Mouse (Mus musculus): ENCODE data around the gene Lpp.
A peak's percentile ranks its signal among the peaks of the same experiment; 100 is the strongest.

The Lpp gene

GRCm38 (mm10) chr16:24506237-24506636, 112.9 kb downstream of the Lpp start:
- no peak for DNase-seq

GRCm38 (mm10) chr16:24506740-24507139, 113.4 kb downstream of the Lpp start:
- no peak for DNase-seq

- DNase-seq = no peak
Observed at GRCm38 (mm10) chr16:24507927-24508540, 114.7 kb downstream of the Lpp start.

GRCm38 (mm10) chr16:24509100-24509812, 115.9 kb downstream of the Lpp start:
- no peak for DNase-seq

GRCm38 (mm10) chr16:24509813-24510166, 116.5 kb downstream of the Lpp start:
- DNase-seq = no peak

- DNase-seq = no peak
Observed at GRCm38 (mm10) chr16:24513228-24513627, 119.9 kb downstream of the Lpp start.

- no peak for DNase-seq
Observed at GRCm38 (mm10) chr16:24514802-24515727, 121.8 kb downstream of the Lpp start.

GRCm38 (mm10) chr16:24516993-24517392, 123.7 kb downstream of the Lpp start:
- DNase-seq = no peak

- DNase-seq = no peak
Observed at GRCm38 (mm10) chr16:24517501-24518042, 124.3 kb downstream of the Lpp start.

- no peak for DNase-seq
Observed at GRCm38 (mm10) chr16:24518785-24519184, 125.5 kb downstream of the Lpp start.

- no peak for DNase-seq
Observed at GRCm38 (mm10) chr16:24527219-24527618, 133.9 kb downstream of the Lpp start.

GRCm38 (mm10) chr16:24531681-24532080, 138.4 kb downstream of the Lpp start:
- DNase-seq = no peak

GRCm38 (mm10) chr16:24535221-24535620, 141.9 kb downstream of the Lpp start:
- DNase-seq = no peak

- no peak for DNase-seq
Observed at GRCm38 (mm10) chr16:24536261-24536660, 143.0 kb downstream of the Lpp start.

- no peak for DNase-seq
Observed at GRCm38 (mm10) chr16:24539003-24539402, 145.7 kb downstream of the Lpp start.

- no peak for DNase-seq
Observed at GRCm38 (mm10) chr16:24542864-24543263, 149.6 kb downstream of the Lpp start.

GRCm38 (mm10) chr16:24545366-24545765, 152.1 kb downstream of the Lpp start:
- no peak for DNase-seq

GRCm38 (mm10) chr16:24558458-24558857, 165.2 kb downstream of the Lpp start:
- no peak for DNase-seq

GRCm38 (mm10) chr16:24559811-24560210, 166.5 kb downstream of the Lpp start:
- DNase-seq = no peak

GRCm38 (mm10) chr16:24560998-24561397, 167.7 kb downstream of the Lpp start:
- DNase-seq = no peak

- DNase-seq = no peak
Observed at GRCm38 (mm10) chr16:24561602-24562001, 168.3 kb downstream of the Lpp start.

- peak; percentile 56 for DNase-seq
Observed at GRCm38 (mm10) chr16:24565311-24565710, 172.0 kb downstream of the Lpp start.

GRCm38 (mm10) chr16:24566277-24566676, 173.0 kb downstream of the Lpp start:
- peak; percentile 37 for DNase-seq

All from embryo, embryonic 11 days (tissue).